Comparison of ENCODE assay signal across 20 mouse cellular contexts in genomic region chr5:96584730-96585129, GRCm38 (mm10).
DNase-seq lines count a peak whose midpoint lies in the region; ATAC-seq and TF ChIP-seq lines count a peak whose summit lies in the region.
"Had no signal": no experiment of that assay in that cellular context is flagged by ENCODE, and none has a peak within 500 bp of the region (broad histone marks: within the 10 kb centered on the region; RNA-seq: fewer than 3 reads in every experiment).

No protein-coding gene starts in this region.

- intact Hi-C loops in left cerebral cortex, adult 2 months (cut with DNase I): loop anchor here (5.0 kb wide), 2 partner anchors 93 to 127 kb away; no protein-coding TSS in a partner anchor

- 78% methylated on average over 5 of the region's 5 CpGs for WGBS in midbrain, embryonic 16.5 days
- 87% methylated on average over 5 of the region's 5 CpGs for WGBS in forebrain, postnatal 0 days

- H3K9ac ChIP-seq in midbrain, embryonic 16.5 days (ENCODE audit: low read depth, low read length): no peak overlapping the region
- no peak overlapping the region for H3K9ac ChIP-seq in forebrain, postnatal 0 days
- H3K9ac ChIP-seq: embryonic facial prominence, embryonic 12.5 days; forebrain, embryonic 15.5 days; heart, embryonic 13.5 days; limb, embryonic 15.5 days; liver, embryonic 15.5 days; midbrain, embryonic 12.5 days had no signal

- peak; percentile 73 to 85 for DNase-seq in frontal cortex, adult 2 months (ENCODE audit: extremely low spot score in 1 of 2, low spot score in 1 of 2)
- DNase-seq in frontal cortex, postnatal 36 days (ENCODE audit: low spot score in 2 of 2): peak; percentile 61 to 88
- peak; percentile 33 to 58 for DNase-seq in left cerebral cortex, adult 2 months (ENCODE audit: extremely low spot score in 1 of 2, low spot score in 2 of 2)
- peak; percentile 15 for DNase-seq in right cerebral cortex, postnatal 14 days
- DNase-seq in spleen, adult 18-20 months: no peak
- DNase-seq in forebrain, postnatal 0 days: no peak
- DNase-seq: cerebellum, adult 9-11 months; gastrocnemius, postnatal 10 days; heart, adult 18-20 months; thymus, postnatal 36 days had no signal

- no peaks in the 10 kb centered on the region for H3K27me3 ChIP-seq in midbrain, embryonic 16.5 days (ENCODE audit: control insufficient read depth, insufficient read depth, low read depth, low read length)
- no peaks in the 10 kb centered on the region for H3K27me3 ChIP-seq in forebrain, postnatal 0 days (ENCODE audit: insufficient read depth, low read length)
- H3K27me3 ChIP-seq: embryonic facial prominence, embryonic 12.5 days; forebrain, embryonic 15.5 days; heart, embryonic 13.5 days; limb, embryonic 15.5 days; liver, embryonic 15.5 days; midbrain, embryonic 12.5 days had no signal

- no peak overlapping the region for H3K4me3 ChIP-seq in left cerebral cortex, adult 2 months
- no peak overlapping the region for H3K4me3 ChIP-seq in midbrain, embryonic 16.5 days (ENCODE audit: low read depth, low read length)
- H3K4me3 ChIP-seq in forebrain, postnatal 0 days (ENCODE audit: low read depth, low read length): no peak overlapping the region
- H3K4me3 ChIP-seq: embryonic facial prominence, embryonic 12.5 days; erythroblast, embryonic 14.5 days; forebrain, embryonic 15.5 days; heart, embryonic 13.5 days; limb, embryonic 15.5 days; liver, embryonic 15.5 days; midbrain, embryonic 12.5 days had no signal

- H3K4me2 ChIP-seq in midbrain, embryonic 16.5 days (ENCODE audit: low read length): no peak overlapping the region
- H3K4me2 ChIP-seq in forebrain, postnatal 0 days (ENCODE audit: low read depth): no peak overlapping the region
- H3K4me2 ChIP-seq: embryonic facial prominence, embryonic 12.5 days; forebrain, embryonic 15.5 days; heart, embryonic 13.5 days; limb, embryonic 15.5 days; liver, embryonic 15.5 days; midbrain, embryonic 12.5 days had no signal

- TF ChIP-seq CTCF in left cerebral cortex, adult 2 months (IDR thresholded peaks at IDR 0.05): no peak; the same call in none of the 2 replicates
- TF ChIP-seq CTCF in forebrain, postnatal 0 days (IDR thresholded peaks at IDR 0.05; ENCODE audit: low read depth): no peak

- H3K27ac ChIP-seq in left cerebral cortex, adult 2 months: no peak overlapping the region
- no peak overlapping the region for H3K27ac ChIP-seq in midbrain, embryonic 16.5 days (ENCODE audit: low read length)
- no peak overlapping the region for H3K27ac ChIP-seq in forebrain, postnatal 0 days (ENCODE audit: low read depth, low read length)
- H3K27ac ChIP-seq: embryonic facial prominence, embryonic 12.5 days; forebrain, embryonic 15.5 days; heart, embryonic 13.5 days; limb, embryonic 15.5 days; liver, embryonic 15.5 days; midbrain, embryonic 12.5 days had no signal

- H3K9me3 ChIP-seq in midbrain, embryonic 16.5 days (replicated peaks; ENCODE audit: control insufficient read depth, low read length, poor library complexity, severe bottlenecking): no peaks in the 10 kb centered on the region
- no peaks in the 10 kb centered on the region for H3K9me3 ChIP-seq in forebrain, postnatal 0 days (ENCODE audit: low read length)
- H3K9me3 ChIP-seq: embryonic facial prominence, embryonic 12.5 days; forebrain, embryonic 15.5 days; heart, embryonic 13.5 days; limb, embryonic 15.5 days; liver, embryonic 15.5 days; midbrain, embryonic 12.5 days had no signal

- no peaks in the 10 kb centered on the region for H3K36me3 ChIP-seq in midbrain, embryonic 16.5 days (ENCODE audit: control insufficient read depth, insufficient read depth, low read length)
- H3K36me3 ChIP-seq in forebrain, postnatal 0 days (ENCODE audit: insufficient read depth): no peaks in the 10 kb centered on the region
- H3K36me3 ChIP-seq: embryonic facial prominence, embryonic 12.5 days; forebrain, embryonic 15.5 days; limb, embryonic 15.5 days; liver, embryonic 15.5 days; midbrain, embryonic 12.5 days had no signal

- H3K4me1 ChIP-seq in midbrain, embryonic 16.5 days (ENCODE audit: control insufficient read depth, insufficient read depth, low read length): peaks cover 2% of the 10 kb centered on the region; the same call in 1 of the 2 replicates
- H3K4me1 ChIP-seq in forebrain, postnatal 0 days (ENCODE audit: insufficient read depth): no peaks in the 10 kb centered on the region
- H3K4me1 ChIP-seq: forebrain, embryonic 15.5 days; limb, embryonic 15.5 days; liver, embryonic 15.5 days; midbrain, embryonic 12.5 days had no signal

- no peak for ATAC-seq in midbrain, embryonic 16.5 days
- no peak for ATAC-seq in forebrain, postnatal 0 days
- ATAC-seq: forebrain, embryonic 15.5 days; hindbrain, embryonic 16.5 days; intestine, postnatal 0 days had no signal

Comparison
In these comparisons a context has a peak if more than half of its experiments do, and no peak if none do; other contexts are left out.
1. DNase-seq: peak in frontal cortex, adult 2 months (2 of 2), frontal cortex, postnatal 36 days (2 of 2), left cerebral cortex, adult 2 months (2 of 2) and right cerebral cortex, postnatal 14 days (single experiment); none in spleen, adult 18-20 months (0 of 2) and forebrain, postnatal 0 days (single experiment).